In genomic region chr19:5728631-5729443, GRCm38 (mm10) we compare ENCODE assay signal across 8 mouse cellular contexts. TPM values are rescaled to one million over a fixed set of nuclear protein-coding genes. Genes with fewer than 3 reads are reported as not detected.
DNase-seq lines count a peak whose midpoint lies in the region; ATAC-seq and TF ChIP-seq lines count a peak whose summit lies in the region.

No protein-coding gene starts in this region.

- peak overlapping the region; percentile 91 for H3K4me3 ChIP-seq in thymus, adult 2 months (ENCODE audit: control insufficient read depth, insufficient read depth, low read length)
- peak overlapping the region; percentile 73 for H3K4me3 ChIP-seq in heart, adult 2 months
- H3K4me3 ChIP-seq in kidney, embryonic 14.5 days (ENCODE audit: low read length), result peak overlapping the region; percentile 92
- H3K4me3 ChIP-seq in liver, embryonic 15.5 days (replicated peaks), result peak overlapping the region; percentile 94

- peak overlapping the region; percentile 91 for H3K4me2 ChIP-seq in kidney, embryonic 14.5 days (replicated peaks; ENCODE audit: low read depth, low read length)
- H3K4me2 ChIP-seq in liver, embryonic 15.5 days, result peak overlapping the region; percentile 96

- TF ChIP-seq EP300 in heart, adult 2 months (IDR thresholded peaks at IDR 0.05; ENCODE audit: insufficient read depth, low read depth, low read length), result no peak

- H3K9me3 ChIP-seq in kidney, embryonic 14.5 days (ENCODE audit: control insufficient read depth, low read length), result no peaks in the 10 kb centered on the region
- no peaks in the 10 kb centered on the region for H3K9me3 ChIP-seq in liver, embryonic 15.5 days (replicated peaks)

- no peak for TF ChIP-seq CTCF in thymus, adult 2 months (IDR thresholded peaks at IDR 0.05; ENCODE audit: borderline replicate concordance, control insufficient read depth, extremely low read depth, insufficient read depth, low read length, poor library complexity)
- no peak for TF ChIP-seq CTCF in heart, adult 2 months (IDR thresholded peaks at IDR 0.05)

- no peaks in the 10 kb centered on the region for H3K27me3 ChIP-seq in thymus, adult 2 months (ENCODE audit: control insufficient read depth, insufficient read depth, low read length)
- no peaks in the 10 kb centered on the region for H3K27me3 ChIP-seq in heart, adult 2 months (ENCODE audit: control insufficient read depth, insufficient read depth, low read length)
- H3K27me3 ChIP-seq in kidney, embryonic 14.5 days (ENCODE audit: control insufficient read depth, insufficient read depth, low read length), result no peaks in the 10 kb centered on the region
- peaks cover 4% of the 10 kb centered on the region; the same call in 1 of the 2 replicates for H3K27me3 ChIP-seq in liver, embryonic 15.5 days

- no peak overlapping the region for H3K27ac ChIP-seq in thymus, adult 2 months (ENCODE audit: control insufficient read depth, insufficient read depth, low read length)
- peak overlapping the region; percentile 95 for H3K27ac ChIP-seq in heart, adult 2 months
- peak overlapping the region; percentile 93 for H3K27ac ChIP-seq in kidney, embryonic 14.5 days (ENCODE audit: low read depth, low read length)
- peak overlapping the region; percentile 98 for H3K27ac ChIP-seq in liver, embryonic 15.5 days (replicated peaks)

- peaks cover 60% of the 10 kb centered on the region for H3K4me1 ChIP-seq in thymus, adult 2 months (replicated peaks; ENCODE audit: control insufficient read depth, insufficient read depth, low read length)
- peaks cover 25% of the 10 kb centered on the region for H3K4me1 ChIP-seq in heart, adult 2 months (ENCODE audit: control insufficient read depth, insufficient read depth, low read length)
- H3K4me1 ChIP-seq in kidney, embryonic 14.5 days (ENCODE audit: control insufficient read depth, insufficient read depth, low read length), result peaks cover 47% of the 10 kb centered on the region
- peaks cover 71% of the 10 kb centered on the region for H3K4me1 ChIP-seq in liver, embryonic 15.5 days (replicated peaks)

- peak overlapping the region; percentile 91 for H3K9ac ChIP-seq in heart, adult 2 months (ENCODE audit: low read depth, low read length)
- H3K9ac ChIP-seq in kidney, embryonic 14.5 days (ENCODE audit: low read depth, low read length), result peak overlapping the region; percentile 99
- H3K9ac ChIP-seq in liver, embryonic 15.5 days, result peak overlapping the region; percentile 97

- TF ChIP-seq POLR2A in thymus, adult 2 months (IDR thresholded peaks at IDR 0.05; ENCODE audit: control insufficient read depth, extremely low read depth, insufficient read depth, low read length, poor library complexity), result no peak
- no peak for TF ChIP-seq POLR2A in heart, adult 2 months (IDR thresholded peaks at IDR 0.05; ENCODE audit: insufficient read depth, low read depth, low read length)

- ATAC-seq in kidney, embryonic 14.5 days (ENCODE audit: low FRiP score, low TSS enrichment), result peak; percentile 19
- no peak for ATAC-seq in liver, embryonic 15.5 days (ENCODE audit: insufficient read depth)
- ATAC-seq in monocyte, adult 5-6 weeks (replicated peaks; ENCODE audit: insufficient number of reproducible peaks, low FRiP score, low TSS enrichment, poor library complexity, severe bottlenecking), result no peak

- DNase-seq in thymus, adult 2 months, result peak; percentile 50
- no peak for DNase-seq in thymus, postnatal 0 days (ENCODE audit: low spot score)
- DNase-seq in cerebellum, postnatal 25 days, result peak; percentile 51 to 78
- peak; percentile 66 to 70 for DNase-seq in heart, adult 2 months
- peak; percentile 52 for DNase-seq in ovary, postnatal 10 days (ENCODE audit: low spot score)

- H3K79me2 ChIP-seq in heart, adult 2 months (replicated peaks; ENCODE audit: control insufficient read depth, insufficient read depth, low read length), result no peaks in the 10 kb centered on the region

- 13% methylated on average over 37 of the region's 37 CpGs for WGBS in thymus, adult 2 months
- WGBS in heart, adult 2 months, result 2% methylated on average over 37 of the region's 37 CpGs
- WGBS in kidney, embryonic 14.5 days, result 7% methylated on average over 37 of the region's 37 CpGs
- 10% methylated on average over 37 of the region's 37 CpGs for WGBS in liver, embryonic 15.5 days (ENCODE audit: insufficient replicate concordance)

- H3K36me3 ChIP-seq in thymus, adult 2 months (ENCODE audit: control insufficient read depth, insufficient read depth, low read length), result no peaks in the 10 kb centered on the region
- no peaks in the 10 kb centered on the region for H3K36me3 ChIP-seq in heart, adult 2 months (ENCODE audit: control insufficient read depth, insufficient read depth, low read length)
- H3K36me3 ChIP-seq in kidney, embryonic 14.5 days (ENCODE audit: control insufficient read depth, insufficient read depth, low read length), result peaks cover 8% of the 10 kb centered on the region
- peaks cover 16% of the 10 kb centered on the region for H3K36me3 ChIP-seq in liver, embryonic 15.5 days (replicated peaks)

- intact Hi-C loops in heart, adult 2 months (cut with DNase I), result loop anchor here (1.0 to 5.0 kb wide), 6 partner anchors 18 to 398 kb away; partner anchors contain the start of genes Kat5, Scyl1 and Snx15

RNA-seq across cellular contexts. Expression of gene Fam89b, which starts 0.6 kb away (rescaled TPM):
- polyA plus RNA-seq in thymus, adult 2 months (2012; rRNA removed), result 300 and 312 TPM in 2 replicates
- polyA plus RNA-seq in thymus, postnatal 0 days (2015; fragmentation: Nextera tagmentation; extraction: Ambion mirVana), result 91.8 and 92.5 TPM in 2 replicates
- 10 to 100 TPM; 24.2 to 26.3 TPM for total RNA-seq in heart, adult 2 months (2021)
- 75.7 and 80.7 TPM in 2 replicates for polyA plus RNA-seq in heart, adult 2 months (2012; rRNA removed)
- 92.8 and 114 TPM in 2 replicates for polyA plus RNA-seq in kidney, embryonic 14.5 days (2014; fragmentation: Nextera tagmentation; extraction: Ambion mirVana)
- polyA plus RNA-seq in liver, embryonic 15.5 days (2015; fragmentation: Nextera tagmentation; extraction: Ambion mirVana), result 39.3 and 39.8 TPM in 2 replicates
- 33.1 to 54.4 TPM (median 45.1 TPM) in 3 replicates for total RNA-seq in monocyte, adult 5-6 weeks (2017)

RNA-seq across cellular contexts. Expression of gene Ehbp1l1, which starts 2.7 kb away (rescaled TPM):
- polyA plus RNA-seq in thymus, adult 2 months (2012; rRNA removed), result 55.6 and 61.8 TPM in 2 replicates
- 17.6 TPM in 2 replicates for polyA plus RNA-seq in thymus, postnatal 0 days (2015; fragmentation: Nextera tagmentation; extraction: Ambion mirVana)
- 100 to 1,000 TPM; 128 to 137 TPM for total RNA-seq in heart, adult 2 months (2021)
- 100 and 121 TPM in 2 replicates for polyA plus RNA-seq in heart, adult 2 months (2012; rRNA removed)
- polyA plus RNA-seq in kidney, embryonic 14.5 days (2014; fragmentation: Nextera tagmentation; extraction: Ambion mirVana), result 8.8 and 11.5 TPM in 2 replicates
- polyA plus RNA-seq in liver, embryonic 15.5 days (2015; fragmentation: Nextera tagmentation; extraction: Ambion mirVana), result 110 and 121 TPM in 2 replicates
- total RNA-seq in monocyte, adult 5-6 weeks (2017), result 141 to 192 TPM (median 174 TPM) in 3 replicates

RNA-seq across cellular contexts. Expression of gene Ltbp3, which starts 11.9 kb away (rescaled TPM):
- 29.5 and 37.7 TPM in 2 replicates for polyA plus RNA-seq in thymus, adult 2 months (2012; rRNA removed)
- 9.7 and 10.2 TPM in 2 replicates for polyA plus RNA-seq in thymus, postnatal 0 days (2015; fragmentation: Nextera tagmentation; extraction: Ambion mirVana)
- total RNA-seq in heart, adult 2 months (2021), result 10 to 100 TPM; 30.7 to 34.2 TPM
- polyA plus RNA-seq in heart, adult 2 months (2012; rRNA removed), result 61.3 and 61.5 TPM in 2 replicates
- polyA plus RNA-seq in kidney, embryonic 14.5 days (2014; fragmentation: Nextera tagmentation; extraction: Ambion mirVana), result 14.9 and 27.1 TPM in 2 replicates
- polyA plus RNA-seq in liver, embryonic 15.5 days (2015; fragmentation: Nextera tagmentation; extraction: Ambion mirVana), result 1.2 and 3.4 TPM in 2 replicates
- 1.2 to 9.7 TPM (median 2.2 TPM) in 3 replicates for total RNA-seq in monocyte, adult 5-6 weeks (2017)

RNA-seq across cellular contexts. Expression of gene Kcnk7, which starts 24.7 kb away (rescaled TPM):
- polyA plus RNA-seq in thymus, adult 2 months (2012; rRNA removed), result 0.97 and 1.0 TPM in 2 replicates
- 0.32 and 0.74 TPM in 2 replicates for polyA plus RNA-seq in thymus, postnatal 0 days (2015; fragmentation: Nextera tagmentation; extraction: Ambion mirVana)
- total RNA-seq in heart, adult 2 months (2021), result not detected
- not detected in 2 replicates for polyA plus RNA-seq in heart, adult 2 months (2012; rRNA removed)
- 0.39 and 0.42 TPM in 2 replicates for polyA plus RNA-seq in kidney, embryonic 14.5 days (2014; fragmentation: Nextera tagmentation; extraction: Ambion mirVana)
- polyA plus RNA-seq in liver, embryonic 15.5 days (2015; fragmentation: Nextera tagmentation; extraction: Ambion mirVana), result 0.15 and 0.28 TPM in 2 replicates
- 1.3 TPM in 2 of 3 replicates, not detected in the other for total RNA-seq in monocyte, adult 5-6 weeks (2017)

RNA-seq across cellular contexts. Expression of gene Pcnx3, which starts 40.1 kb away (rescaled TPM):
- polyA plus RNA-seq in thymus, adult 2 months (2012; rRNA removed), result 421 and 455 TPM in 2 replicates
- 13.7 and 19.4 TPM in 2 replicates for polyA plus RNA-seq in thymus, postnatal 0 days (2015; fragmentation: Nextera tagmentation; extraction: Ambion mirVana)
- 10 to 100 TPM; 17.5 to 18.6 TPM for total RNA-seq in heart, adult 2 months (2021)
- 33.6 and 40.1 TPM in 2 replicates for polyA plus RNA-seq in heart, adult 2 months (2012; rRNA removed)
- polyA plus RNA-seq in kidney, embryonic 14.5 days (2014; fragmentation: Nextera tagmentation; extraction: Ambion mirVana), result 31.2 and 35.4 TPM in 2 replicates
- 9.2 and 12.1 TPM in 2 replicates for polyA plus RNA-seq in liver, embryonic 15.5 days (2015; fragmentation: Nextera tagmentation; extraction: Ambion mirVana)
- 13.3 to 41.9 TPM (median 22.3 TPM) in 3 replicates for total RNA-seq in monocyte, adult 5-6 weeks (2017)
